8 mouse cellular contexts compared by ENCODE assay signal in genomic region chr12:80434601-80434960, GRCm38 (mm10). TPM values are rescaled to one million over a fixed set of nuclear protein-coding genes. Genes with fewer than 3 reads are reported as not detected.
A peak's percentile ranks its signal among the peaks of the same experiment; 100 is the strongest.
DNase-seq lines count a peak whose midpoint lies in the region; ATAC-seq lines count a peak whose summit lies in the region.

No protein-coding gene starts in this region.

- WGBS in hindbrain, embryonic 15.5 days = 5% methylated on average over 8 of the region's 10 CpGs
- WGBS in midbrain, embryonic 13.5 days = 8% methylated on average over 8 of the region's 10 CpGs

- peak overlapping the region; percentile 67 for H3K4me2 ChIP-seq in hindbrain, embryonic 15.5 days
- peak overlapping the region; percentile 66 for H3K4me2 ChIP-seq in midbrain, embryonic 13.5 days (replicated peaks)

- ATAC-seq in erythroblast, adult 5-6 weeks (replicated peaks; ENCODE audit: low FRiP score, poor library complexity, severe bottlenecking) = no peak
- no peak for ATAC-seq in hindbrain, embryonic 15.5 days (ENCODE audit: low FRiP score, low read depth)
- ATAC-seq in midbrain, embryonic 13.5 days = no peak

- no peaks in the 10 kb centered on the region for H3K9me3 ChIP-seq in erythroblast, embryonic 14.5 days (ENCODE audit: control insufficient read depth, low read length)
- H3K9me3 ChIP-seq in hindbrain, embryonic 15.5 days = no peaks in the 10 kb centered on the region
- no peaks in the 10 kb centered on the region for H3K9me3 ChIP-seq in midbrain, embryonic 13.5 days

- peaks cover 5% of the 10 kb centered on the region for H3K27me3 ChIP-seq in erythroblast, embryonic 14.5 days (ENCODE audit: control insufficient read depth)
- no peaks in the 10 kb centered on the region for H3K27me3 ChIP-seq in hindbrain, embryonic 15.5 days
- H3K27me3 ChIP-seq in midbrain, embryonic 13.5 days = no peaks in the 10 kb centered on the region

- peaks cover 30% of the 10 kb centered on the region for H3K4me1 ChIP-seq in erythroblast, embryonic 14.5 days (ENCODE audit: control insufficient read depth)
- peaks cover 30% of the 10 kb centered on the region for H3K4me1 ChIP-seq in hindbrain, embryonic 15.5 days (replicated peaks)
- H3K4me1 ChIP-seq in midbrain, embryonic 13.5 days (replicated peaks) = peaks cover 31% of the 10 kb centered on the region

- DNase-seq in right cerebral cortex, postnatal 14 days = peak; percentile 22
- DNase-seq in right cerebral cortex, postnatal 4 days = no peak
- no peak for DNase-seq in urinary bladder, postnatal 14 days (ENCODE audit: low spot score)
- DNase-seq in urinary bladder, postnatal 4 days (ENCODE audit: low spot score in 2 of 2) = no peak

- peak overlapping the region; percentile 84 for H3K4me3 ChIP-seq in erythroblast, embryonic 14.5 days (replicated peaks)
- H3K4me3 ChIP-seq in hindbrain, embryonic 15.5 days = peak overlapping the region; percentile 99
- peak overlapping the region; percentile 93 for H3K4me3 ChIP-seq in midbrain, embryonic 13.5 days (replicated peaks)

- peak overlapping the region; percentile 93 for H3K27ac ChIP-seq in hindbrain, embryonic 15.5 days (replicated peaks)
- H3K27ac ChIP-seq in midbrain, embryonic 13.5 days = peak overlapping the region; percentile 99

- H3K9ac ChIP-seq in hindbrain, embryonic 15.5 days = peak overlapping the region; percentile 95
- peak overlapping the region; percentile 95 for H3K9ac ChIP-seq in midbrain, embryonic 13.5 days (replicated peaks)

- peaks cover 2% of the 10 kb centered on the region; the same call in 1 of the 2 replicates for H3K36me3 ChIP-seq in erythroblast, embryonic 14.5 days (ENCODE audit: control insufficient read depth)
- H3K36me3 ChIP-seq in hindbrain, embryonic 15.5 days = no peaks in the 10 kb centered on the region
- H3K36me3 ChIP-seq in midbrain, embryonic 13.5 days = peaks cover 4% of the 10 kb centered on the region; the same call in 1 of the 2 replicates

RNA-seq across cellular contexts. Expression of gene Dcaf5, which starts 1.8 kb away (rescaled TPM):
- 0.12 and 0.19 TPM in 2 replicates for polyA plus RNA-seq in erythroblast, embryonic 14.5 days (2012)
- 0.19 and 1.9 TPM in 2 replicates for total RNA-seq in erythroblast, adult 5-6 weeks (2015; ENCODE audit: low replicate concordance)
- 4.3 TPM in 2 replicates for total RNA-seq in erythroblast, adult 5-6 weeks (2017; ENCODE audit: low replicate concordance)
- 21.9 and 23.3 TPM in 2 replicates for polyA plus RNA-seq in hindbrain, embryonic 15.5 days (2015; fragmentation: Nextera tagmentation; extraction: Ambion mirVana)
- 25.8 and 28.2 TPM in 2 replicates for polyA plus RNA-seq in midbrain, embryonic 13.5 days (2015; fragmentation: Nextera tagmentation; extraction: Ambion mirVana)

RNA-seq across cellular contexts. Expression of gene Exd2, which starts 28.3 kb away (rescaled TPM):
- 0.06 and 0.11 TPM in 2 replicates for polyA plus RNA-seq in erythroblast, embryonic 14.5 days (2012)
- 1.7 and 1.9 TPM in 2 replicates for total RNA-seq in erythroblast, adult 5-6 weeks (2015; ENCODE audit: low replicate concordance)
- total RNA-seq in erythroblast, adult 5-6 weeks (2017; ENCODE audit: low replicate concordance) = 3.1 and 4.2 TPM in 2 replicates
- polyA plus RNA-seq in hindbrain, embryonic 15.5 days (2015; fragmentation: Nextera tagmentation; extraction: Ambion mirVana) = 51.5 and 53.7 TPM in 2 replicates
- polyA plus RNA-seq in midbrain, embryonic 13.5 days (2015; fragmentation: Nextera tagmentation; extraction: Ambion mirVana) = 54.8 and 58.4 TPM in 2 replicates

Comparison
In these comparisons a context has a peak if more than half of its experiments do, and no peak if none do; other contexts are left out.
1. RNA of gene Dcaf5, which starts 1.8 kb away (polyA plus RNA-seq): 25.8 to 28.2 TPM in midbrain, embryonic 13.5 days and 21.9 to 23.3 TPM in hindbrain, embryonic 15.5 days; 0.12 to 0.19 TPM in erythroblast, embryonic 14.5 days; every median in the first group is over 10 times any median in the second.
2. RNA of gene Exd2, which starts 28.3 kb away (polyA plus RNA-seq): 54.8 to 58.4 TPM in midbrain, embryonic 13.5 days and 51.5 to 53.7 TPM in hindbrain, embryonic 15.5 days; 0.06 to 0.11 TPM in erythroblast, embryonic 14.5 days; every median in the first group is over 10 times any median in the second.
3. Peak in every context shown above with its lines, with median percentiles within 50 percentile points of each other: H3K4me3 ChIP-seq.